Mouse (Mus musculus) adrenal gland, postnatal 10 days (tissue): ENCODE data around the gene Olfr1419. TPM values are rescaled to one million over a fixed set of nuclear protein-coding genes. Genes with fewer than 3 reads are reported as not detected.

ENCODE experiments used
- microRNA-seq: library from miRNA; unstranded; fragments of <30 nt; microRNA quantifications from one replicate; pipeline ENCODE4 v1.2.0, GENCODE M21; 2021
- total RNA-seq, 2 experiments: library from RNA; stranded (reverse); gene quantifications; 2 replicates each; pipeline ENCODE4 v1.2.3; 2021

Gene Olfr1419
- total RNA-seq, 2 experiments from 2014 or later = not detected

Small RNA genes within 50 kb of the gene (microRNA-seq; reads per million reads assigned to microRNA genes)
- 6.0 reads per million, percentile 7 among the genes with 10 or more reads in this experiment for gene Mir6994

Other genes with a start within 250 kb of the Olfr1419 start
- under 1 TPM in 1 of 2 experiments, not detected in 1; 0.63 TPM for gene Ms4a3, start 234.3 kb downstream of the Olfr1419 start, total RNA-seq
- gene Oosp2, start 214.5 kb downstream of the Olfr1419 start, total RNA-seq = not detected
- 1 to 10 TPM in 1 of 2 experiments, not detected in 1; 1.2 TPM for gene Oosp1, start 184.0 kb downstream of the Olfr1419 start, total RNA-seq
- gene Oosp3, start 178.1 kb downstream of the Olfr1419 start, total RNA-seq = not detected
- not detected for gene Gif, start 127.6 kb downstream of the Olfr1419 start, total RNA-seq
- gene Mrpl16, start 104.7 kb downstream of the Olfr1419 start, total RNA-seq = 10 to 100 TPM; 71.8 to 74.5 TPM
- gene Stx3, start 55.7 kb downstream of the Olfr1419 start, total RNA-seq = 1 to 10 TPM; 5.8 to 7.3 TPM
- not detected for gene Olfr1417, start 35.9 kb downstream of the Olfr1419 start, total RNA-seq
- gene Olfr1418, start 14.0 kb downstream of the Olfr1419 start, total RNA-seq = not detected
- gene Olfr1420, start 11.5 kb upstream of the Olfr1419 start, total RNA-seq = not detected
- 10 to 100 TPM; 30.5 to 34.7 TPM for gene Patl1, start 37.3 kb upstream of the Olfr1419 start, total RNA-seq
- gene Osbp, start 90.8 kb upstream of the Olfr1419 start, total RNA-seq = 10 to 100 TPM; 60.8 to 65.6 TPM
- gene Olfr1423, start 166.2 kb upstream of the Olfr1419 start, total RNA-seq = not detected
- gene Olfr1424, start 187.6 kb upstream of the Olfr1419 start, total RNA-seq = not detected
- gene Olfr1425, start 202.6 kb upstream of the Olfr1419 start, total RNA-seq = not detected
- gene Olfr1426, start 216.9 kb upstream of the Olfr1419 start, total RNA-seq = not detected
- gene Olfr1427, start 228.2 kb upstream of the Olfr1419 start, total RNA-seq = not detected
- not detected for gene Olfr1428, start 240.8 kb upstream of the Olfr1419 start, total RNA-seq
- not detected for gene Olfr76, start 248.1 kb upstream of the Olfr1419 start, total RNA-seq